Mouse (Mus musculus) thymus, adult 2 months (tissue): ENCODE results near the gene Spata5.

Source experiments
- CTCF ChIP-seq: fragments of 200-500 bp; IDR thresholded peaks from 2 replicates; pipeline ENCODE4 v1.5.1; 2012; ENCODE audit warnings: mild to moderate bottlenecking, control low read depth, low read length, moderate library complexity, borderline replicate concordance; ENCODE audit not compliant: control insufficient read depth, poor library complexity, insufficient read depth; ENCODE audit errors: extremely low read depth
- POLR2A ChIP-seq: fragments of 200-500 bp; IDR thresholded peaks from 2 replicates; pipeline ENCODE4 v1.6.1; 2012; ENCODE audit warnings: mild to moderate bottlenecking, low read length, control low read depth, moderate library complexity; ENCODE audit not compliant: control insufficient read depth, poor library complexity, insufficient read depth; ENCODE audit errors: extremely low read depth

GRCm38 (mm10) chr3:37443409-37443808 is 23.7 kb downstream of the Spata5 start:
- no peak for TF ChIP-seq CTCF
- TF ChIP-seq POLR2A = no peak
